Mouse (Mus musculus) urinary bladder, postnatal 25 days (tissue): ENCODE data around the gene Vps8.
A peak's percentile ranks its signal among the peaks of the same experiment; 100 is the strongest.
"Not testable (repeated sequence)": the region's sequence is repeated elsewhere in the genome, so short reads cannot be mapped to it uniquely, and the experiment has no call there.

Source experiments
- DNase-seq: peaks from one replicate; pipeline ENCODE4 v3.0.0; 2022; ENCODE audit warnings: low spot score

The Vps8 gene

GRCm38 (mm10) chr16:21665423-21665986 is 242.6 kb downstream of the Vps8 start:
- DNase-seq = no peak

GRCm38 (mm10) chr16:21671878-21672277 is 249.0 kb downstream of the Vps8 start:
- no peak for DNase-seq

GRCm38 (mm10) chr16:21673046-21673445 is 250.1 kb downstream of the Vps8 start:
- not testable (repeated sequence) for DNase-seq

GRCm38 (mm10) chr16:21673651-21674050 is 250.7 kb downstream of the Vps8 start:
- DNase-seq = not testable (repeated sequence)

DNA sequence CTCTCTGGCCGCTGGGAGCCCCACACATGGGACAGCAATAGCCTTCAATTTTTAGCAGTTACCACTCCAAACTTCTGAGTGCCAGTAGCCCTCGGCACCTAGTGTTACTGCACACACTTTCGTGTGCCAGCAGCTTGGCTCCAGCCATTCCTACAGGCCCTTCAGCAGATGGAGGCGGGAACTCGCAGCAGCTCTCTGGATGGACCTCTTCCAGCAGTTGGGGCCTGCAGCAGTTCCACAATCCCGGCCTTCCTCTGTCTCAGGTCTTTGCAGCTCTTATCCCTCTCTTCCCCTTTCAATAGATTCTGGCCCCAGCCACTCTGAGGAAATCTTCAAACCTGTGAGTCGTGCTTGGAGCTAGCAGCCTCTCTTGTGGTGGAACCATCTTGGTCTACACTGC is 253.9 kb downstream of the Vps8 start:
- no peak for DNase-seq

- no peak for DNase-seq
Observed at GRCm38 (mm10) chr16:21687406-21687805, 264.5 kb downstream of the Vps8 start.

DNA sequence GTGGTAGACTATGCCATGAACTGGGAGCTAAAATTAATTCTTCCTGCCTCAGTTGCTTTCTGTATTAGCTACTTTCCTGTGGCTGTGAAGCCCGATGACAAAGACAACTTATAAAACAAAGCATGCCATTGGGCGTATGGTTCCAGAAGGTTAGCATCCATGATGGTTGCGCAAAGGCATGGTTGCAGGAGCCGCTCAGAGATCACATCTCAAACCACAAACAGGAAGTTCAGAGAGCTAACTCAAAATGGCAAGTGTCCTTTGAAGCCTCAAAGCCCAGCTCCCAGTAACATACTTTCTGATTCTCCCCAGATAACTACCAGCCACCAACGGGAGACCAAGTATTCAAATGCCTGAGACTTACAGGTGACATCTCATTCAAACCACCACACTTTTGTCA is 266.2 kb downstream of the Vps8 start:
- DNase-seq = no peak

DNA sequence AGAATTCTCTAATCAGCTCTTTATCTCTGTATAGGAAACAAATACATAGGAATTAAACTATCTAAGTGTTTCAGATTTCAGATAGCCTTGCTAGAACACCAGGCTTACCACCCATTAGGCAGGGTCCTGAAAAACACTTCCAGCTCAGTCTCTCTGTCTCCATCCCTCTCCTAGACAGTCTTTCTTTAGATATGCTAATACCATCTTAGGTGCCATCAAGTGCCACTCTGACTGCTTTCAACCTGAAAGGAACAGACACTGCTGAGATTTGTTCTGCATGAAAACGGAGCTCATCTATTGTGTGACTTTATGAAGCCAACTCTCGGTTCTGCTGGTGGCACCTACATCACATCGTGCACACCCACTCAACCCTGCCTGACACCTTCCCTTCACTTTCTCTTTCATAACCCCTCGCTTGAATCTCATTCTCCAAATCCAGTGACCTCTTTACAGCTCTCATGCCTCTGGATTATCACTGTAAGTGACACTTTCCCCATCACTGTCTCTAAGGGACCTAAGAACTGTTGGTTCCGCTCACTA is 267.4 kb downstream of the Vps8 start:
- no peak for DNase-seq

GRCm38 (mm10) chr16:21693981-21694462 is 271.1 kb downstream of the Vps8 start:
- DNase-seq = peak; percentile 44
